Mouse (Mus musculus) ZHBTc4 (cell line): ENCODE results near the gene Ocln.
"Not testable (repeated sequence)": the region's sequence is repeated elsewhere in the genome, so short reads cannot be mapped to it uniquely, and the experiment has no call there.

Experiments used
- DNase-seq: peaks from one replicate; pipeline ENCODE4 v3.0.0-alpha.2; 2011; ENCODE audit warnings: low read depth, low spot score

Gene Ocln

GRCm38 (mm10) chr13:100492061-100492787, 60.3 kb downstream of the Ocln start, which contains the start of gene Gtf2h2:
Gtf2h2 (minus strand) TSS chr13:100492579.
- peak; percentile 91 for DNase-seq

GRCm38 (mm10) chr13:100491623-100492022, 60.9 kb downstream of the Ocln start:
- DNase-seq = no peak

- no peak for DNase-seq
These were observed 62.1 kb downstream of the Ocln start for GRCm38 (mm10) chr13:100490424-100490823.

- no peak for DNase-seq
These were observed 68.9 kb downstream of the Ocln start for GRCm38 (mm10) chr13:100483610-100484009.

GRCm38 (mm10) chr13:100463527-100464222, 88.8 kb downstream of the Ocln start:
- no peak for DNase-seq

GRCm38 (mm10) chr13:100461336-100461735, 91.2 kb downstream of the Ocln start:
- peak; percentile 32 for DNase-seq

GRCm38 (mm10) chr13:100452415-100453127, 99.9 kb downstream of the Ocln start, which contains the start of gene Naip1:
Naip1 (minus strand) TSS chr13:100452869.
- not testable (repeated sequence) for DNase-seq

GRCm38 (mm10) chr13:100449495-100449894, 103.0 kb downstream of the Ocln start:
- no peak for DNase-seq
